Mouse (Mus musculus): ENCODE measurements at regions not wholly inside any gene's neighbourhood (a gene's known extent, or its start where the extent isn't known, plus 50 kb on each side); places are given as distances from the start of the nearest gene placed in this dataset.

DNA sequence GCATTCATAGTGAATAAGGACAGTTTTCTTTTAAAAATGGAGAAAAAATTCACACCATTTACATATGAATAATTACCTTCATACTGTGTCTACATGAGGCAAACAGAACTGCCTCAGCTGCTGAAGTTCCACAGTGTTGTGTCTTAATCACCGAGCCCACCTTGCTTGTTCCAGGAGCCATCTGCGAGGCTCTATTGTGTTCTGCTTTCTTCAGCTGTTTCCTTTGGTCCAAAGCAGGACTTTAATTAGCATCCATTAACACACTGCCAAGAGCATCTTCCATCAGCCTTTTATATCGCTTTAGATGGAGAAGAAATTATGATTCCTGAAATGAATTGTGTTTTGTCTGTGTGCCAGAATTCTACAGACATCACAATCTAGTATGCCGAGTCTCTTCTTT lies 3423.1 kb upstream of the Lrrc6 start:
- ATAC-seq (replicated peaks in 1 of 2; ENCODE audit: insufficient read depth in 1 of 2, low FRiP score in 2 of 2, low TSS enrichment in 1 of 2, low read depth in 1 of 2, poor library complexity in 2 of 2, severe bottlenecking in 2 of 2): no peak

DNA sequence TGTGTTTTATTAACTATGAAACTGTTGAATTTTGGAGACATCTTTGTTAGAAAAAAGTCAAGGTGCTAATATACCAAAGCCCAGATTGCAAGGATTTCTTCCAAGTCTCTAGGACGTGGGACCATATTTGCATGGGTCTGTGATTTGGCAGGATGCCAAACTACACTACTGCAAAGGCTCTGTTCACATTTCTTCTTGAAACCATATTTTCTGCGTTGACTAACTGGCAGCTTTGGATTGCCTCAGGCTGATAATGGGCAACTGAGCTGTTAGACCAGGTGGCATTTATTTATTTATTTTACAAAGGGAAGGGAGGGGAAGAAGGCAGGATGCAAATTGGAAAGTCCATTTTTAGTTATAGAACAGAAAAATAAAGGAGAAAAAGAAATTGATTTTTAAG lies 3422.6 kb upstream of the Lrrc6 start:
- no peak for ATAC-seq (replicated peaks in 1 of 2; ENCODE audit: insufficient read depth in 1 of 2, low FRiP score in 2 of 2, low TSS enrichment in 1 of 2, low read depth in 1 of 2, poor library complexity in 2 of 2, severe bottlenecking in 2 of 2)

DNA sequence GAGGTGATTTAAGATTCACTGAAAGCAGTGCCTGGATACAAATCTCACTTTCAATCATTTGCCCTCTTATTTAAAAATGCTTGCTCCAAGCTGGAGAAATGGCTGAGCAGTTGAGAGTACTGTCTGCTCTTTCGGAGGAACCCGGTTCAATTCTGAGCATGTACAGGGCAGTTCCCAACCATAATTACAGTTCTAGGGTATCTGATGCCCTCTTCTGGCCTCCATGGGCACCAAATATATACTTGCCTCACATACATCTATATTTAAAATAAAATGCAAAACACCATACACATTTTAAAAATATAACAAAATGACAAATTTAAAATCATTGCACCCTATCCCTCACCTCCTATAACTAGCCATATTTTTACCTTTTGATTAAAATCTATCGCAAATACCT lies 3421.5 kb upstream of the Lrrc6 start:
- ATAC-seq (replicated peaks in 1 of 2; ENCODE audit: insufficient read depth in 1 of 2, low FRiP score in 2 of 2, low TSS enrichment in 1 of 2, low read depth in 1 of 2, poor library complexity in 2 of 2, severe bottlenecking in 2 of 2): no peak

DNA sequence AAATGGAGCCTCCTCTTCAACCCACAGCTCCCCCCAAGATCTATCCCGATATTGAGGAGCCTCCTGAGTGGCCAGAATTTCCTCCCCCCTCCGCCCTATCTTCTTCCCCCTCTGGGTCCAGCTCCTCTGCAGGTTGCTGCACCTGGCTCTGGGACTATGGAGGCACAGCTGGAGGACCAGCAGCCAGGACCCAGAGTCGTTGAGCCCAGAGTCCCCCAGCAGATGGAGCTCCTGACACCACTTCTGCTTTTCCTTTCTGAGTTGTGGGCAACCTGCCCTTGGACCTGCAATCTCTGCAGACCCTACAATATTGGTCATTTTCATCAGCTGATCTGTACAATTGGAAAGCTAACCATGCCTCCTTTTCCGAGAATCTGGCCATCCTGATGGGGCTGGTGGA lies 3385.1 kb upstream of the Lrrc6 start:
- ATAC-seq (replicated peaks in 1 of 2; ENCODE audit: insufficient read depth in 1 of 2, low FRiP score in 2 of 2, low TSS enrichment in 1 of 2, low read depth in 1 of 2, poor library complexity in 2 of 2, severe bottlenecking in 2 of 2): peak; percentile 53 to 64

DNA sequence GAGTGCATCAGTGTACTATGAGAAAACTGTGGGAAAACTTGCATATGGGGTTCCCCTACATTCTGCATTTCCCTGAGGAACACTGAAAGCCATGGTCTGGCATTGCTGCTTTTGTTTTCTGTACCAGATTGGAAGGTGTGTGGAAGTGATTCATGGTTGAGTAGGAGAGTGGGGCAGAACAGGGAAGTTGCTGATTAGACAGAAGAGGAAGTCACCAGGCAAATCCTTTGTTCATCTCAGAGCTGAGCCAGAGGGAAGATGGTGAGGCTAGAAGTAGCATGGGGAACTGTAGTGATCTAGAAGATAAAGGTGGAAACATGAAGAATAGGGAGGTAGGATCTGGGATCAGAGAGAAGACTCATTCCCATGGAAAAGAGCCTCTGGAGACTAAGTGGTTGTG lies 3377.8 kb upstream of the Lrrc6 start:
- 0 out of 4 replicates have a peak, but pooled peaks of 1 of the 2 experiments have one; percentile 59 for ATAC-seq (replicated peaks in 1 of 2; ENCODE audit: insufficient read depth in 1 of 2, low FRiP score in 2 of 2, low TSS enrichment in 1 of 2, low read depth in 1 of 2, poor library complexity in 2 of 2, severe bottlenecking in 2 of 2)

DNA sequence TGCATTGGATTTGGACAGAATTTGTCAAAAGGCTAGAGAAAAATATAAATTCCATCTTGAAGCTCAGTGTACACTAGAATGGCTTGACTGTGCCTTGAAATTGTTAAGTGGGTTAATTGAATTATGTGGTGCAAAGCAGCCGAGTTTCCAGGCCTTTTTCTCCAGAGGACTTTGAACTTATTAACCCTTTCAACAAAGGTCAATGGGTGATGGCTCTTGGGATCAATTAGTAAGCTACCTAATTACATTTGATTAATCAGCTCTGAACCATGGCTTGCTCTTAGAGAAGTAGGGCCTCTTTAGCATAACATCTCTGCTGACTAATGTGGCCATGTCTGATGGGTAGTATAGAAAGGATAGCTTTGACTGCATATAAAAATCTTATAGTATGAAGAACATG lies 3352.8 kb upstream of the Lrrc6 start:
- no peak for ATAC-seq (replicated peaks in 1 of 2; ENCODE audit: insufficient read depth in 1 of 2, low FRiP score in 2 of 2, low TSS enrichment in 1 of 2, low read depth in 1 of 2, poor library complexity in 2 of 2, severe bottlenecking in 2 of 2)

DNA sequence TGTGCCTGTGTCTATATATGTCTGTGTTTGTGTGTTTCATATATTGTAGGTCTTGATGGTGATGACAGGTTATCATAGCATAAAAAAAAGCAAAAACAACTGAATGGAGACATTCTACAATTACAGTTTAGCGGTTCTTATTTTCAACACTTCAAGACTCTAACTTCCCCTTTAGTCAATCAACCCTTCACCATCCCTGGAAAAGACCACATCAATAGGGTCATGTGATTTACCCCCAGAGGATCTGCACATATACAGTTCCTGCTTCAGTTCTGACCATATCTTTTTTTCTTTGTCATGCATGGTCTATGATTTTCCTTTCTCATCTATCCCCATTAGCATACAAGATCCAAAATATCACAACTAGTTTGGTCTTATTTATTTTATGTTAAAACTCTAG lies 3348.9 kb upstream of the Lrrc6 start:
- ATAC-seq (replicated peaks in 1 of 2; ENCODE audit: insufficient read depth in 1 of 2, low FRiP score in 2 of 2, low TSS enrichment in 1 of 2, low read depth in 1 of 2, poor library complexity in 2 of 2, severe bottlenecking in 2 of 2): peak; percentile 98

Measured in hematopoietic stem cell, adult 5-6 weeks (primary cell).